Mouse (Mus musculus) liver, embryonic 11.5 days (tissue): Measurements from ENCODE around the gene Des. TPM values are rescaled to one million over a fixed set of nuclear protein-coding genes. Genes with fewer than 3 reads are reported as not detected.

ENCODE experiments used
- ATAC-seq: fragments of 200-750 bp; cut with Nextera tagmentation; replicated peaks from 2 replicates; pipeline ENCODE4 v1.8.0; 2017; ENCODE audit warnings: moderate number of reproducible peaks, mild to moderate bottlenecking, moderate TSS enrichment, moderate library complexity; ENCODE audit not compliant: low FRiP score
- DNase-seq: peaks from one replicate; pipeline ENCODE4 v3.0.0-alpha.2; 2017; ENCODE audit warnings: low spot score
- H3K27ac ChIP-seq: fragments of 300-500 bp; sonication (generic); 2 replicates; pipeline ENCODE4 v1.5.1; 2014; ENCODE audit warnings: mild to moderate bottlenecking, low read depth, low read length, control low read depth
- H3K27me3 ChIP-seq: fragments of 300-500 bp; sonication (generic); replicated peaks from 2 replicates; pipeline ENCODE4 v1.6.1; 2014; ENCODE audit warnings: low read length, mixed read lengths; ENCODE audit not compliant: control insufficient read depth, insufficient read depth
- H3K36me3 ChIP-seq: fragments of 300-500 bp; sonication (generic); 2 replicates; pipeline ENCODE4 v1.6.1; 2014; ENCODE audit warnings: mild to moderate bottlenecking, low read length, moderate library complexity, mixed read lengths; ENCODE audit not compliant: control insufficient read depth, insufficient read depth
- H3K4me1 ChIP-seq: fragments of 300-500 bp; sonication (generic); replicated peaks from 2 replicates; pipeline ENCODE4 v1.6.1; 2014; ENCODE audit warnings: low read length, mixed read lengths; ENCODE audit not compliant: control insufficient read depth, insufficient read depth
- H3K4me2 ChIP-seq: fragments of 300-500 bp; sonication (generic); 2 replicates; pipeline ENCODE4 v1.6.1; 2014; ENCODE audit warnings: mild to moderate bottlenecking, control low read depth, moderate library complexity
- H3K4me3 ChIP-seq: fragments of 300-500 bp; sonication (generic); 2 replicates; pipeline ENCODE4 v1.5.1; 2014; ENCODE audit warnings: low read depth, low read length, control low read depth
- H3K9ac ChIP-seq: fragments of 300-500 bp; sonication (generic); 2 replicates; pipeline ENCODE4 v1.6.1; 2014; ENCODE audit warnings: low read depth, low read length, control low read depth
- H3K9me3 ChIP-seq: fragments of 300-500 bp; sonication (generic); 2 replicates; pipeline ENCODE4 v1.6.1; 2016; ENCODE audit warnings: low read length, inconsistent platforms, mixed read lengths; ENCODE audit not compliant: control insufficient read depth
- WGBS: fragments of 180-500 bp; shearing (Covaris S2); extraction: QIAGEN DNeasy Blood & Tissue Kit; methylation state at CpG from one replicate; pipeline ENCODE4 v1.1.7; 2014; 5-methylcytosine and 5-hydroxymethylcytosine counted together
- polyA plus RNA-seq: library from polyadenylated mRNA; unstranded; fragments of >200 nt; fragmentation: Nextera tagmentation; extraction: Ambion mirVana; gene quantifications from 2 replicates; pipeline ENCODE4 v1.2.1, GENCODE M21; 2014

Gene Des
- polyA plus RNA-seq, 1 experiment from 2014 or later = 13.3 TPM

DNA sequence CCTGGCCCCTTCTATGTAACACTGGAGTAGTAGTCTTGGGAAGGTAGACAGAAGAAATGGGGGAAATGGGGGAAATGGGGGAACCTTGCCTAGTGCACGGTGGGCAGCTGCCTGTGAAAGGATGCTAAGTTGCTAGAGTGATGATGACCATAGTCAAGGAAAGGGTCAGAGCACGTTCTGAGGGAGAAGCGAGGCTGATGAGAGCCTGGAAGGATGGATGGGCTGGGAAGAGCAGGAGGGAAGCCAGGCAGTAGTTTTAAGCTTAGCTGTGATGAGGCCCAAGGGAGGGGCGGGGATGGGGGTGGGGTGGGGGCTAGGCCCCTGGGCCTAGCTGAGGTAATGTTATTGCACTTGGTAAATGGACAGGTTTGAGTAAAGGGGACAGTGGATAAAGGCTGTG is 994 bp downstream of the Des start:
- Histone ChIP-seq H3K4me1 (no peaks in the 10 kb centered on the region; the same call in 1 of the 2 replicates), H3K4me2 (peak overlapping the region; percentile 64; the same call in 1 of the 2 replicates), H3K36me3 (no peaks in the 10 kb centered on the region), H3K9ac (no peak overlapping the region), H3K27ac (no peak overlapping the region), H3K9me3 (no peaks in the 10 kb centered on the region), H3K27me3 (peaks cover 46% of the 10 kb centered on the region), H3K4me3 (peak overlapping the region; percentile 45)
- ATAC-seq (no peak), DNase-seq (no peak)
- 37% methylated on average over 4 of the region's 4 CpGs for WGBS

DNA sequence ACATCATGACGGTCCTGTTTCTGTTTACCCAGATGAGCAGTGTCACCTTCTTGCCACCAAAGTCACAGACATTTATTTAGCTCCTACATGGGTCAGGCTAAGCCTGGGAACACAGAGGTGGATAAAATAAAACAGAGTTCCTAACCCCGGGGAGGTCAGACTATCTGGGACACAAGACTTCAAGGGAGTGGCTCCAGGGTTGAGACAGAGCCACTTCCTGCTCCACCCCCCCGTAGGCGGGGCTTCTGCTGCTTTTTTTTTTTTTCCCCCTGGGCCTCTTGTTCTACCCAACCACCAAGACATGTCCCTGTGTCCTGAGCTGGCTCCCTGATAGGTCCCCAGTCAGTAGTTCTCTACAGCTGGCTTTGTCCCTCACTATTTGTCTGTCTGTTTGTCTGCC is 1.6 kb downstream of the Des start:
- no peak for ATAC-seq
- Histone ChIP-seq H3K4me2 (no peak overlapping the region), H3K36me3 (no peaks in the 10 kb centered on the region), H3K9me3 (no peaks in the 10 kb centered on the region), H3K4me1 (no peaks in the 10 kb centered on the region; the same call in 1 of the 2 replicates), H3K27me3 (peaks cover 46% of the 10 kb centered on the region), H3K9ac (no peak overlapping the region), H3K27ac (no peak overlapping the region), H3K4me3 (no peak overlapping the region)
- 23% methylated on average over 4 of the region's 4 CpGs for WGBS
- DNase-seq = no peak

DNA sequence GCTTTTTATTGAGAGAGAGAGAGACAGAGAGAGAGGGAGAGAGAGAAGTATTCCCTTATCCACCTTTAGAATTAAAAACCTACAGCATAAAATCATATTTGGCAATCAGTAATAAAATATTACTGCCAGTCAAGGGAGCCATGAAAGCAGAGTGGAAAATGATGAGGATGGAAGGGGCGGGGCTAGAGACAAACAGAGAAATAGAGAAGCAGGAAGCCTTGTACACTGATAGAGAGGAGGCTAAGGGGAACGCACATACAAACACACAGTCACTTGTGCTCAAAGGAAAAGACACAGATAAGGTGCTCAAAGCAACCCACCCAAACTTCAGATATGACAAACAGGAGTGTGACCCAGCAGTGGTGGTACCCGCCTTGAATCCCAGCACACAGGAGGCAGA is 3.7 kb downstream of the Des start:
- Histone ChIP-seq H3K27me3 (peaks cover 37% of the 10 kb centered on the region), H3K9ac (no peak overlapping the region), H3K36me3 (no peaks in the 10 kb centered on the region), H3K4me1 (no peaks in the 10 kb centered on the region; the same call in 1 of the 2 replicates), H3K9me3 (no peaks in the 10 kb centered on the region), H3K4me2 (no peak overlapping the region), H3K4me3 (no peak overlapping the region), H3K27ac (no peak overlapping the region)
- ATAC-seq = no peak
- 69% methylated on average over 3 of the region's 3 CpGs for WGBS
- DNase-seq = no peak

DNA sequence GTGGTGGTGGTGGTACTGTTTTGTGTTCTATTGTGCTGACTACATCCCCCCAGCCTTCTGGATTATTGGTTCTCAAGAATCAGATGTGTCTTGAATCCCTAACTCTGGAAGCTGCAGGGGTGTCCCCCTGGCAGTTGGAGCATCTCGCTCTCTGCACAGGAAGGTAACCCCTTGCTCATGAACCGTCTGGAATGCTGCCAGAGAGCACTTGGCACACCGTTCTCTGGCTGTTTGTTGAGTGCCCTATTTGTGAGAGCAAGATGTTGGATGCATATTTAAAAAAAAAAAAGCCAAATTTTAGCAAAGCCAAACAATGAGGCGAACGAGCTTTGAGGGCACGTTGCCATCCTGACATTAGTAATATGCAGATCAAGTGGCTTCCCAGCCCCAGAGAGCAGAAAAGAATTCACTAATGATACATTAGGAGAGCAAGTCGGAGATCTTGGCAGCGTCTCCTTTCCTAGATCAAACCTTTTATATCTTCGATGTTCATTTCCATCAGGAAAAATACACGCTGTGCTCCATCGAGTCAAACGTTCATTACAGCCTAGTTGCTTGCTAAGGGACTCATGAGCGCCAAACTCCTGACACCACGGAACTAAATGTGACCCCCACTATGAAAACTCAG is 5.5 kb downstream of the Des start:
- no peak for ATAC-seq
- WGBS = 81% methylated on average over 14 of the region's 14 CpGs
- H3K4me3 ChIP-seq = no peak overlapping the region

DNA sequence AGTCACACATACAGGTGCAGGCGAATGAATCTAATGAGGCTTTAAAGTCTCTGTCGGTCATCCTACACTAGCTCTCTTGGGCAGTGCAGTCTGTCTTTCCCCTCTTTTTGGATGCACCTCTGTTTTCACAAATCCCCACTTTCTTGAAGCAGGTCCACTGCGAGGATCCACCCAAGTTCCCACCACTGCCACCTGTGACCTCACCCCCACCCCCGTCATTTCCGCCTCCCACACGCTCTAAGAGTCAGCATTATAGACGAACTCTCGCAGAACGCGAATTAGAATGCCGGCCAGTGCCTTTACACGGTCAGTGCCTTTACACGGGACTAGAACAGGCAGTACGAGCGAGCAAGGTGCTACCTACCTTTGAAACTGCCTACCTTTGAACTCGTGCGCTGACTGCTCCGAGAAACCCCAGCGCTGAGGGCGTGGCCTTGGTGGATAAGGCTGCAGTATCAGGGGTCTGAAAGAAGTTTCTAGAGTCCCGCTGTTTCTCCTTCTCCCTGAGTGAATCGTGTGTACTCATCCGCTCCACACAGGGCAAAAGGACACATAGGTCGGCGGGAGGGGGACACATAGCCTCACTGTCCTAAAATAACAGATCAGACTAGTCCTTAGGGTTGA is 9.3 kb downstream of the Des start:
- H3K27ac ChIP-seq = no peak overlapping the region

More for the DNA sequence above, 5.5 kb downstream of the Des start:
- H3K27me3 ChIP-seq = peaks cover 30% of the 10 kb centered on the region
- H3K9me3 ChIP-seq = no peaks in the 10 kb centered on the region
- H3K4me2 ChIP-seq = no peak overlapping the region
- no peak overlapping the region for H3K27ac ChIP-seq
- no peaks in the 10 kb centered on the region for H3K36me3 ChIP-seq
- DNase-seq = no peak
- no peak overlapping the region for H3K9ac ChIP-seq
- H3K4me1 ChIP-seq = peaks cover 4% of the 10 kb centered on the region

DNA sequence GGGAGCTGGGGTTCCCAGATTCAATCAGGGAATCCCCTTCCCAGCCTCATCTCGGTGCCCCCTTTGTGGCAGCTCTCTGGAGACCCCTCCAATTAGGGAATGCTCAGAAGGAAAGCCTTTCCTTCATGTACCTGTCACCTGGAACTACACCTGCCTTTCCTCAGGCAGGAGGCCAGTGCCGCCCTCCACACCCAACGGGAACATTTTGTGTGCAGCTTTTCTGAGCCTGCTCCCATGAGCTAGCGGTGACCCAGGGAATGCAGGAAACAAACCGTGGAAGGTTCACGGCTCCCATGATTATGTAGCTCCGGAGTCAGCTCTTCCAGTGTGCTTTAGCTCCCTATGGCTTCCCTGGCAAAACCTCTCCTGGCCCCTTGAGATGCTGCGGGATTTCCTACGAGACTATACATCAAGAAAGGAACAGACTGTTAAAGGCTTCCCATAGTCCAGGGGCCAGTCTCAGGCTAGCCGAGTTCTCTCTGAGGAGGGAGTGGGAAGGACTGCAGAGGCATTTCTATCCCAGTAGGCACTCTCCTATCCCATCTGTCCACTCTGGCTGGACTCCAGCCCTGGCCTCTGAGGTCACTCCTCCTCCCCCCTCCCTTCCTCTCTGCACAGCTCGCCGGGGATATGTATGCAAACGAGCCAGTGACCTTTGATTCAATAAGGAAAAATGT is 10.0 kb downstream of the Des start:
- 55% methylated on average over 13 of the region's 13 CpGs for WGBS
- no peak for DNase-seq
- peaks cover 10% of the 10 kb centered on the region; the same call in 1 of the 2 replicates for H3K4me1 ChIP-seq

More for the DNA sequence above, 9.3 kb downstream of the Des start:
- H3K36me3 ChIP-seq = no peaks in the 10 kb centered on the region
- no peaks in the 10 kb centered on the region for H3K9me3 ChIP-seq
- H3K9ac ChIP-seq = no peak overlapping the region
- ATAC-seq (no peak), DNase-seq (no peak)
- peaks cover 15% of the 10 kb centered on the region for H3K27me3 ChIP-seq
- WGBS = 33% methylated on average over 25 of the region's 25 CpGs
- H3K4me2 ChIP-seq = peak overlapping the region; percentile 15; the same call in 1 of the 2 replicates
- H3K4me3 ChIP-seq = no peak overlapping the region
- peaks cover 4% of the 10 kb centered on the region; the same call in 1 of the 2 replicates for H3K4me1 ChIP-seq

DNA sequence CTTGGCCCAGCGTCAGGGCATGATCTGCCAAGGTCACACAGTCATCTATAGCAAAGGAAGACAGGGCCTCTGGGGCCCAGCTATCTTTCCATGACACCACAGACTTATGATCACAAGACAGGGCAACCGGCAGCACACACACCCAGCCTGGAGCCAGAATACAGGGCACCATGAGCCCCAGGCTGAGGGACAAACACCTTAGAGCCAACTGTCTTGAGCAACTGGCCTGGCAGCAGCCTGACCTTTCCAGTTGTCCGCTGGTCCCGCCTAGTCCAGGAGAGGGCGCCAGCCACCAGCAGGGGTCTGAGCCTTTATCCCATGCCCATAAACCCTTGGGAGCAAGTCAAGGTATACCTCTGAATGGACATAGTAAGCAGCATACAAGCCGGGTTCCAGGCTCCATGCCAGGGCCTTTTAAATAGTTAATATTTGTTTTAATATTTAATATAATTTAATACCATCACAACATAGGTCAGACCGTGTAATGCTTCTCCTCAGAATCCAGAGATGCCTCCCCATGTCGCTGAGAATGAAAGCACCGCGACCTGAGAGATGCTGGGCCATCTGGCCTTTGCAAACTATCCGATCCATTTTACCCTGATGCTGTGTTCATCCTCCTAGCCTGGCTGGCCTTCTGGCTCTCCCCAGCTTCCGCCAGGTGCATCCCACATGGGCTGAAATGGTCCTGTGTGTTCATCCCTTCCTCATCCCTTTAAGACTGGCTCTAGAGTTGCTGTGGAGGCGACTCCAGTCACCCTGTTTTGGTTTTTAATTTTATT is 11.4 kb downstream of the Des start:
- no peaks in the 10 kb centered on the region for H3K36me3 ChIP-seq
- H3K4me1 ChIP-seq = peaks cover 14% of the 10 kb centered on the region; the same call in 1 of the 2 replicates
- H3K4me2 ChIP-seq = no peak overlapping the region
- ATAC-seq (no peak), DNase-seq (no peak)
- H3K9me3 ChIP-seq = no peaks in the 10 kb centered on the region
- H3K9ac ChIP-seq = no peak overlapping the region
- H3K27ac ChIP-seq = no peak overlapping the region
- 55% methylated on average over 13 of the region's 13 CpGs for WGBS
- H3K27me3 ChIP-seq = peaks cover 34% of the 10 kb centered on the region
- H3K4me3 ChIP-seq = no peak overlapping the region

More for the DNA sequence above, 10.0 kb downstream of the Des start:
- 0 out of 2 replicates have a peak overlapping the region, but pooled peaks have one; percentile 2 for H3K27ac ChIP-seq
- H3K4me3 ChIP-seq = no peak overlapping the region
- no peak overlapping the region for H3K9ac ChIP-seq
- peaks cover 21% of the 10 kb centered on the region for H3K27me3 ChIP-seq
- no peak overlapping the region; the same call in none of the 2 replicates for H3K4me2 ChIP-seq
- no peaks in the 10 kb centered on the region for H3K36me3 ChIP-seq
- ATAC-seq = no peak
- no peaks in the 10 kb centered on the region for H3K9me3 ChIP-seq

DNA sequence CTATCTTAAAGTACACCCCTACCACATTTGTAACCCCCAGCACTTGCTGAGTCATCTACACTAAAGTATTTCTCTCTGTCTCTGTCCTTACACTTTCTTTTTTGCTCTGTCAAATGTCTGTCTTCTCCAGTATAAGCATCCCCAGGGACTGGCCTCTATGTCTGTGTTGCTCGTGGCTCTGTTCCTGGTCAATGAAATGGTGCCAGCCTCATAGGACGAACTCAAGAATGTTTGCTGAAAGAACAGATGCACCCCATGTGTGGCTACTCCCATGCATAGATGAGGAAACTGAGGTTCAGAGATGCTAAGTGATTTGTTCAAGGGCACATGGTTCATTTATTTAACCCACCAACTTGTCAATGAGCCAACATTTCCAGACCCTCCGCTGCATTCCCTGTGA is 12.3 kb downstream of the Des start:
- H3K4me2 ChIP-seq = no peak overlapping the region
- WGBS = 82% methylated on average over 3 of the region's 3 CpGs
- DNase-seq (no peak), ATAC-seq (no peak)
- no peak overlapping the region for H3K4me3 ChIP-seq
- peaks cover 14% of the 10 kb centered on the region; the same call in 1 of the 2 replicates for H3K4me1 ChIP-seq
- H3K9ac ChIP-seq = no peak overlapping the region
- no peaks in the 10 kb centered on the region for H3K36me3 ChIP-seq
- no peak overlapping the region for H3K27ac ChIP-seq
- H3K9me3 ChIP-seq = no peaks in the 10 kb centered on the region
- H3K27me3 ChIP-seq = peaks cover 35% of the 10 kb centered on the region
